Mouse (Mus musculus): ENCODE results near the gene Fbxw2.
"Not testable (repeated sequence)": the region's sequence is repeated elsewhere in the genome, so short reads cannot be mapped to it uniquely, and the experiment has no call there.

Gene Fbxw2

GRCm38 (mm10) chr2:34783064-34784020 is 42.8 kb downstream of the Fbxw2 start:
- in situ Hi-C loops (cut with MboI; ENCODE audit: unreplicated experiment in 2 of 2): loop anchor here (5.0 to 10.0 kb wide), 2 partner anchors 121 to 324 kb away; partner anchors contain the start of gene Cntrl (in 1 of the 2)

GRCm38 (mm10) chr2:34777237-34777868 is 48.8 kb downstream of the Fbxw2 start:
- in situ Hi-C loops (cut with MboI; ENCODE audit: unreplicated experiment in 2 of 2): no loop called here

GRCm38 (mm10) chr2:34774493-34774892 is 51.6 kb downstream of the Fbxw2 start:
- in situ Hi-C loops (cut with MboI; ENCODE audit: unreplicated experiment in 2 of 2): loop anchor here in 1 of 2 experiments (5.0 kb wide), 1 partner anchor 188 kb away; the partner anchor contains the start of gene Traf1

- in situ Hi-C loops (cut with MboI; ENCODE audit: unreplicated experiment in 2 of 2): loop anchor here in 1 of 2 experiments (5.0 kb wide), 1 partner anchor 189 kb away; the partner anchor contains the start of gene Traf1
Observed at GRCm38 (mm10) chr2:34773673-34774072, 52.4 kb downstream of the Fbxw2 start.

GRCm38 (mm10) chr2:34772252-34773235 is 53.6 kb downstream of the Fbxw2 start:
- in situ Hi-C loops (cut with MboI; ENCODE audit: unreplicated experiment in 2 of 2): loop anchor here in 1 of 2 experiments (5.0 kb wide), 1 partner anchor 190 kb away; the partner anchor contains the start of gene Traf1

- in situ Hi-C loops (cut with MboI; ENCODE audit: unreplicated experiment in 2 of 2): loop anchor here in 1 of 2 experiments (5.0 kb wide), 1 partner anchor 191 kb away; the partner anchor contains the start of gene Traf1
Observed at GRCm38 (mm10) chr2:34771368-34772226, 54.5 kb downstream of the Fbxw2 start, which contains the start of gene Hspa5. Hspa5 (plus strand) TSS chr2:34771970.

- in situ Hi-C loops (cut with MboI; ENCODE audit: unreplicated experiment in 2 of 2): loop anchor here in 1 of 2 experiments (5.0 kb wide), 1 partner anchor 191 kb away; the partner anchor contains the start of gene Traf1
Observed at GRCm38 (mm10) chr2:34770951-34771350, 55.2 kb downstream of the Fbxw2 start.

GRCm38 (mm10) chr2:34770049-34770448 is 56.1 kb downstream of the Fbxw2 start:
- in situ Hi-C loops (cut with MboI; ENCODE audit: unreplicated experiment in 2 of 2): loop anchor here in 1 of 2 experiments (5.0 kb wide), 1 partner anchor 192 kb away; the partner anchor contains the start of gene Traf1

GRCm38 (mm10) chr2:34764801-34765200 is 61.3 kb downstream of the Fbxw2 start:
- in situ Hi-C loops (cut with MboI; ENCODE audit: unreplicated experiment in 2 of 2): no loop called here

GRCm38 (mm10) chr2:34762872-34763271 is 63.2 kb downstream of the Fbxw2 start:
- in situ Hi-C loops (cut with MboI; ENCODE audit: unreplicated experiment in 2 of 2): no loop called here

GRCm38 (mm10) chr2:34762174-34762573 is 63.9 kb downstream of the Fbxw2 start:
- in situ Hi-C loops (cut with MboI; ENCODE audit: unreplicated experiment in 2 of 2): no loop called here

- in situ Hi-C loops (cut with MboI; ENCODE audit: unreplicated experiment in 2 of 2): not testable (repeated sequence)
Observed at GRCm38 (mm10) chr2:34761272-34761671, 64.8 kb downstream of the Fbxw2 start.

- in situ Hi-C loops (cut with MboI; ENCODE audit: unreplicated experiment in 2 of 2): no loop called here
Observed at GRCm38 (mm10) chr2:34757341-34757740, 68.8 kb downstream of the Fbxw2 start.

- in situ Hi-C loops (cut with MboI; ENCODE audit: unreplicated experiment in 2 of 2): no loop called here
Observed at GRCm38 (mm10) chr2:34754551-34755358, 71.4 kb downstream of the Fbxw2 start, which contains the start of gene Gapvd1. Gapvd1 (minus strand) TSS chr2:34755232.
